Mouse (Mus musculus) left cerebral cortex, adult 18-20 months (tissue): Measurements from ENCODE around the gene Stambp. TPM values are rescaled to one million over a fixed set of nuclear protein-coding genes. Genes with fewer than 3 reads are reported as not detected.

Source experiments
- DNase-seq, 2 experiments: peaks; one replicate each; pipeline ENCODE4 v3.0.0; 2021 to 2022; ENCODE audit warnings: low spot score in 2 of 2, mixed read lengths in 1 of 2
- total RNA-seq, 2 experiments: library from RNA; stranded (reverse); gene quantifications; 2 replicates each; pipeline ENCODE4 v1.2.3; 2021

Gene Stambp
- total RNA-seq, 2 experiments from 2014 or later = 30.8 to 33.2 TPM

GRCm38 (mm10) chr6:83503361-83503760 is 69.2 kb downstream of the Stambp start:
- DNase-seq = no peak

GRCm38 (mm10) chr6:83502656-83503055 is 69.9 kb downstream of the Stambp start:
- DNase-seq = peak; percentile 57 to 60

GRCm38 (mm10) chr6:83501524-83502310 is 70.8 kb downstream of the Stambp start:
- DNase-seq = no peak

GRCm38 (mm10) chr6:83500462-83500861 is 72.1 kb downstream of the Stambp start:
- no peak for DNase-seq

- DNase-seq = peak; percentile 52 to 64
Observed at GRCm38 (mm10) chr6:83499078-83499477, 73.5 kb downstream of the Stambp start.

GRCm38 (mm10) chr6:83496753-83497710 is 75.5 kb downstream of the Stambp start:
- no peak for DNase-seq

GRCm38 (mm10) chr6:83496009-83496752 is 76.3 kb downstream of the Stambp start:
- DNase-seq = no peak

Other genes starting within 250 kb of the Stambp start
- 1 to 10 TPM; 6.5 to 6.7 TPM for gene Mthfd2, start 246.8 kb downstream of the Stambp start, total RNA-seq
- gene Mob1a, start 246.7 kb downstream of the Stambp start, total RNA-seq = 10 to 100 TPM; 17.9 to 22.5 TPM
- gene Bola3, start 223.6 kb downstream of the Stambp start, total RNA-seq = 10 to 100 TPM; 49.3 to 49.5 TPM
- gene Tet3, start 113.6 kb downstream of the Stambp start, total RNA-seq = 10 to 100 TPM; 60.8 to 75.9 TPM
- 10 to 100 TPM; 24.5 to 25.7 TPM for gene Dguok, start 65.8 kb downstream of the Stambp start, total RNA-seq
- gene Actg2, start 36.5 kb downstream of the Stambp start, total RNA-seq = under 1 TPM in 1 of 2 experiments, not detected in 1; 0.37 TPM
- not detected for gene Clec4f, start 83.5 kb upstream of the Stambp start, total RNA-seq
- not detected for gene Cd207, start 105.1 kb upstream of the Stambp start, total RNA-seq
- not detected for gene Vax2, start 138.5 kb upstream of the Stambp start, total RNA-seq
- under 1 TPM in 1 of 2 experiments, not detected in 1; 0.65 TPM for gene Atp6v1b1, start 170.3 kb upstream of the Stambp start, total RNA-seq
- gene Ankrd53, start 189.9 kb upstream of the Stambp start, total RNA-seq = not detected
- 10 to 100 TPM; 45.9 TPM for gene Tex261, start 203.1 kb upstream of the Stambp start, total RNA-seq
- gene Nagk, start 222.3 kb upstream of the Stambp start, total RNA-seq = 10 to 100 TPM; 53.9 to 56.1 TPM